Comparison of ENCODE assay signal across 9 mouse cellular contexts in genomic region chr19:49299351-49300271, GRCm38 (mm10).
A peak's percentile ranks its signal among the peaks of the same experiment; 100 is the strongest.
DNase-seq lines count a peak whose midpoint lies in the region; ATAC-seq and TF ChIP-seq lines count a peak whose summit lies in the region.
"Had no signal": no experiment of that assay in that cellular context is flagged by ENCODE, and none has a peak within 500 bp of the region (broad histone marks: within the 10 kb centered on the region; RNA-seq: fewer than 3 reads in every experiment).

No protein-coding gene starts in this region.

- H3K4me3 ChIP-seq in kidney, adult 2 months (ENCODE audit: insufficient read depth, low read depth, low read length): no peak overlapping the region
- H3K4me3 ChIP-seq in kidney, embryonic 16.5 days (ENCODE audit: low read length): no peak overlapping the region
- no peak overlapping the region for H3K4me3 ChIP-seq in forebrain, embryonic 13.5 days
- 0 out of 2 replicates have a peak overlapping the region, but pooled peaks have one; percentile 3 for H3K4me3 ChIP-seq in hindbrain, embryonic 15.5 days
- H3K4me3 ChIP-seq in midbrain, embryonic 13.5 days (replicated peaks): no peak overlapping the region

- no peaks in the 10 kb centered on the region for H3K36me3 ChIP-seq in kidney, adult 2 months (ENCODE audit: control insufficient read depth, insufficient read depth, low read length)
- no peaks in the 10 kb centered on the region for H3K36me3 ChIP-seq in kidney, embryonic 16.5 days (ENCODE audit: insufficient read depth, low read length)
- H3K36me3 ChIP-seq in forebrain, embryonic 13.5 days (ENCODE audit: poor library complexity, severe bottlenecking): no peaks in the 10 kb centered on the region
- no peaks in the 10 kb centered on the region for H3K36me3 ChIP-seq in hindbrain, embryonic 15.5 days
- H3K36me3 ChIP-seq in midbrain, embryonic 13.5 days: no peaks in the 10 kb centered on the region
- H3K36me3 ChIP-seq: G1E had no signal

- no peak for TF ChIP-seq POLR2A in kidney, adult 2 months (IDR thresholded peaks at IDR 0.05; ENCODE audit: low read depth, low read length)

- H3K9ac ChIP-seq in kidney, embryonic 16.5 days (replicated peaks; ENCODE audit: low read length): no peak overlapping the region
- no peak overlapping the region for H3K9ac ChIP-seq in forebrain, embryonic 13.5 days
- H3K9ac ChIP-seq in hindbrain, embryonic 15.5 days: no peak overlapping the region
- no peak overlapping the region for H3K9ac ChIP-seq in midbrain, embryonic 13.5 days (replicated peaks)

- H3K9me3 ChIP-seq in kidney, embryonic 16.5 days (ENCODE audit: low read length): no peaks in the 10 kb centered on the region
- H3K9me3 ChIP-seq in forebrain, embryonic 13.5 days (replicated peaks): no peaks in the 10 kb centered on the region
- no peaks in the 10 kb centered on the region for H3K9me3 ChIP-seq in hindbrain, embryonic 15.5 days
- no peaks in the 10 kb centered on the region for H3K9me3 ChIP-seq in midbrain, embryonic 13.5 days
- H3K9me3 ChIP-seq: G1E had no signal

- no peak overlapping the region for H3K27ac ChIP-seq in kidney, adult 2 months (ENCODE audit: insufficient read depth, low read depth, low read length)
- no peak overlapping the region for H3K27ac ChIP-seq in kidney, embryonic 16.5 days (ENCODE audit: low read length)
- H3K27ac ChIP-seq in forebrain, embryonic 13.5 days: peak overlapping the region; percentile 57; the same call in 1 of the 2 replicates
- H3K27ac ChIP-seq in hindbrain, embryonic 15.5 days (replicated peaks): no peak overlapping the region
- H3K27ac ChIP-seq in midbrain, embryonic 13.5 days: peak overlapping the region; percentile 45

- no peak for ATAC-seq in kidney, embryonic 16.5 days (ENCODE audit: low FRiP score, low TSS enrichment)
- peak; percentile 92 for ATAC-seq in forebrain, embryonic 13.5 days
- peak; percentile 69 for ATAC-seq in hindbrain, embryonic 15.5 days (ENCODE audit: low FRiP score, low read depth)
- ATAC-seq in midbrain, embryonic 13.5 days: peak; percentile 91
- ATAC-seq in erythroblast, adult 5-6 weeks (replicated peaks; ENCODE audit: low FRiP score, poor library complexity, severe bottlenecking): no peak

- no peaks in the 10 kb centered on the region for H3K4me1 ChIP-seq in kidney, adult 2 months (ENCODE audit: control insufficient read depth, insufficient read depth, low read length)
- H3K4me1 ChIP-seq in kidney, embryonic 16.5 days (ENCODE audit: insufficient read depth, low read length): peaks cover 4% of the 10 kb centered on the region; the same call in 1 of the 2 replicates
- H3K4me1 ChIP-seq in forebrain, embryonic 13.5 days: peaks cover 30% of the 10 kb centered on the region
- peaks cover 5% of the 10 kb centered on the region for H3K4me1 ChIP-seq in hindbrain, embryonic 15.5 days (replicated peaks)
- peaks cover 16% of the 10 kb centered on the region for H3K4me1 ChIP-seq in midbrain, embryonic 13.5 days (replicated peaks)

- H3K27me3 ChIP-seq in kidney, adult 2 months (replicated peaks; ENCODE audit: control insufficient read depth, insufficient read depth, low read length): no peaks in the 10 kb centered on the region
- H3K27me3 ChIP-seq in kidney, embryonic 16.5 days (ENCODE audit: insufficient read depth, low read length): no peaks in the 10 kb centered on the region
- no peaks in the 10 kb centered on the region for H3K27me3 ChIP-seq in forebrain, embryonic 13.5 days
- H3K27me3 ChIP-seq in hindbrain, embryonic 15.5 days: no peaks in the 10 kb centered on the region
- no peaks in the 10 kb centered on the region for H3K27me3 ChIP-seq in midbrain, embryonic 13.5 days

- peak; percentile 37 for DNase-seq in kidney, adult 2 months
- DNase-seq in spleen, postnatal 36 days (ENCODE audit: low spot score in 2 of 2): no peak
- DNase-seq in adrenal gland, adult 8-10 months: no peak

- no peak overlapping the region for H3K4me2 ChIP-seq in kidney, embryonic 16.5 days (replicated peaks; ENCODE audit: low read depth, low read length)
- peak overlapping the region; percentile 47 for H3K4me2 ChIP-seq in forebrain, embryonic 13.5 days
- H3K4me2 ChIP-seq in hindbrain, embryonic 15.5 days: peak overlapping the region; percentile 12
- peak overlapping the region; percentile 32 for H3K4me2 ChIP-seq in midbrain, embryonic 13.5 days (replicated peaks)

- TF ChIP-seq CTCF in kidney, adult 2 months (conservative IDR thresholded peaks at IDR 0.05; ENCODE audit: insufficient read depth, insufficient read length, low read depth, low read length): no peak

- 36% methylated on average over 10 of the region's 10 CpGs for WGBS in kidney, adult 2 months
- 46% methylated on average over 10 of the region's 10 CpGs for WGBS in kidney, embryonic 16.5 days
- 8% methylated on average over 10 of the region's 10 CpGs for WGBS in forebrain, embryonic 13.5 days
- 22% methylated on average over 10 of the region's 10 CpGs for whole genome bisulfite sequencing in hindbrain, embryonic 15.5 days
- WGBS in midbrain, embryonic 13.5 days: 12% methylated on average over 10 of the region's 10 CpGs

Comparison
In these comparisons a context has a peak if more than half of its experiments do, and no peak if none do; other contexts are left out.
1. H3K27ac ChIP-seq: peak in forebrain, embryonic 13.5 days (single experiment) and midbrain, embryonic 13.5 days (single experiment); none in kidney, adult 2 months (single experiment), kidney, embryonic 16.5 days (single experiment) and hindbrain, embryonic 15.5 days (single experiment).
2. ATAC-seq: peak in forebrain, embryonic 13.5 days (single experiment), hindbrain, embryonic 15.5 days (single experiment) and midbrain, embryonic 13.5 days (single experiment); none in kidney, embryonic 16.5 days (single experiment) and erythroblast, adult 5-6 weeks (single experiment).